Mouse (Mus musculus) E14TG2a.4 (cell line): ENCODE measurements at regions not wholly inside any gene's neighbourhood (a gene's known extent, or its start where the extent isn't known, plus 50 kb on each side); places are given as distances from the start of the nearest gene placed in this dataset.

Experiments
- CTCF ChIP-seq: conservative IDR thresholded peaks from 2 replicates; pipeline ENCODE4 v1.5.1; 2014; ENCODE audit warnings: low read length
- NANOG ChIP-seq: IDR thresholded peaks from 2 replicates; pipeline ENCODE4 v1.6.1; 2014; ENCODE audit warnings: borderline replicate concordance, low read length, mixed read lengths

DNA sequence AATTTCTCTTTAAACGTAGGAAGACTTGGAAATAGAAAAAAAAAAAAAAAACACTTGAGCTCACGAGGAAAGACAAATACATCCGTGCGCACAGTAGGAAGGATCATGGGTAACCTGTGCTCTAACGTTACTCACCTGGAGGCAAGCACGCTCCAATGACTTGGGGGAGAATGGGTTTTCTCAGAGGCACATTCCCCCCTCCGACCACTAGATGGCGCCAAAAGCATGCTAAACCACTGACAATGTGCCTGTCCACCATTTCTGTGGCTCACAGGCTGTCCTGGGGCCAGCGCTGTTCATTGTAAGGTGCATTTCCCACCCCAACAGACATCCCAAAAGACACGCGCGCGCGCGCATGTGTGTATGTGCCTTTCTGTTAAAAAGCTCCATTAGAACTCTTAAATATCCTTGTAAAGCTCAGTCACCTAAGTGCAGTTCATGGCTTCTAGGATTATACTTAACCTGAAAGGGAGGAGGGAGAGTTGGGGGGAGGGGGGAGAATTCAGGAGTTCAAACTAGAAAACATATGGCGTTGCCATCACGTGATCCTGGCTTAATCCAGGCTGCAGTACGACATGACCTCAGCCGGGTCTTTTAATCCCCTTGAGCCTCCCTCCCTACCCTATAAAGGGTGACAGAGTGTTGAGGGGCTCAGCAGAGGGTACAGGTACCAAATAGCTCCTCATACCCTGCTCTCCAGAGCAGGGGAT is 111.9 kb downstream of the Ddx11 start:
- TF ChIP-seq CTCF: peak; percentile 90
- no peak for TF ChIP-seq NANOG
